Mouse (Mus musculus) ES-Bruce4 (cell line): ENCODE data around the gene Mlh1. TPM values are rescaled to one million over a fixed set of nuclear protein-coding genes. Genes with fewer than 3 reads are reported as not detected.

ENCODE experiments used
- H3K27ac ChIP-seq: 2 replicates; pipeline ENCODE4 v1.5.1; 2012; ENCODE audit warnings: low read length, inconsistent platforms; ENCODE audit not compliant: insufficient read depth
- H3K27me3 ChIP-seq: 2 replicates; pipeline ENCODE4 v1.6.1; 2012; ENCODE audit warnings: mild to moderate bottlenecking, low read length, inconsistent platforms; ENCODE audit not compliant: control insufficient read depth, poor library complexity, insufficient read depth, severe bottlenecking
- H3K36me3 ChIP-seq: 2 replicates; pipeline ENCODE4 v1.6.1; 2012; ENCODE audit warnings: inconsistent platforms, mild to moderate bottlenecking, low read length, moderate library complexity; ENCODE audit not compliant: control insufficient read depth, poor library complexity, insufficient read depth, severe bottlenecking
- H3K4me1 ChIP-seq: one replicate; pipeline ENCODE4 v1.8.1; 2011; ENCODE audit warnings: low read length; ENCODE audit not compliant: control insufficient read depth, insufficient read depth
- H3K4me3 ChIP-seq: 2 replicates; pipeline ENCODE4 v1.5.1; 2011; ENCODE audit warnings: low read depth, mild to moderate bottlenecking, low read length
- H3K9ac ChIP-seq: 2 replicates; pipeline ENCODE4 v1.6.1; 2012; ENCODE audit warnings: low read depth, mild to moderate bottlenecking, inconsistent platforms; ENCODE audit not compliant: poor library complexity, severe bottlenecking
- H3K9me3 ChIP-seq: replicated peaks from 2 replicates; pipeline ENCODE4 v1.6.1; 2012; ENCODE audit warnings: mild to moderate bottlenecking, low read length, inconsistent platforms; ENCODE audit not compliant: control insufficient read depth, poor library complexity, insufficient read depth, severe bottlenecking
- CTCF ChIP-seq: IDR thresholded peaks from one replicate; pipeline ENCODE4 v1.8.1; 2011; ENCODE audit warnings: low read depth, low read length
- EP300 ChIP-seq: IDR thresholded peaks from 2 replicates; pipeline ENCODE4 v1.6.1; 2011; ENCODE audit warnings: low read depth, low read length; ENCODE audit not compliant: insufficient read depth
- POLR2A ChIP-seq: IDR thresholded peaks from one replicate; pipeline ENCODE4 v1.8.1; 2011; ENCODE audit warnings: low read length; ENCODE audit not compliant: insufficient read depth
- polyA plus RNA-seq: library from polyadenylated mRNA; stranded (reverse); fragments of >200 nt; gene quantifications from 2 replicates; pipeline ENCODE4 v1.2.4, GENCODE M21; 2011; ENCODE audit warnings: low read depth; ENCODE audit not compliant: missing spikeins, insufficient read depth, insufficient read length

The Mlh1 gene
- polyA plus RNA-seq, 1 experiment = 73.9 TPM

DNA sequence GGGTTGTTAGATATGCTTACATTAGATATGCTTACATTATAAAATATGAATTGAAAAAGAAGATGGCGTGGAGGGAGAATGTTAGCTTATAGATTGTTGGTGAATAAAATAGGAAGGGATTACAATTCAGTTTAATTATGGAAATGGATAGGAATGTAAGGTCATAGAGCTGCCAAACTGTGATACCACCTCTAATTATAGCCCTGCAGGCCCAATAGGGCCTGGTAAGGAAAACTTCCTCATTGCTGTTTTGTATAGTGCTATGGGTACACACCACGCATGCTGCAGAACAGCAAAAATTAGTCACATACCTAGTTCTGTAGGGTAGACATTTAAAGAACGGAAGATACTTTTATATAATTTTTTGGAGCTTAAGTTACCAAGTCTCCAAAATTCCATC, 63.4 kb downstream of the Mlh1 start:
- Histone ChIP-seq H3K36me3 (no peaks in the 10 kb centered on the region), H3K4me1 (no peaks in the 10 kb centered on the region), H3K9me3 (no peaks in the 10 kb centered on the region), H3K9ac (no peak overlapping the region), H3K27ac (no peak overlapping the region), H3K4me3 (no peak overlapping the region), H3K27me3 (no peaks in the 10 kb centered on the region)
- TF ChIP-seq CTCF (no peak), EP300 (no peak), POLR2A (no peak)

DNA sequence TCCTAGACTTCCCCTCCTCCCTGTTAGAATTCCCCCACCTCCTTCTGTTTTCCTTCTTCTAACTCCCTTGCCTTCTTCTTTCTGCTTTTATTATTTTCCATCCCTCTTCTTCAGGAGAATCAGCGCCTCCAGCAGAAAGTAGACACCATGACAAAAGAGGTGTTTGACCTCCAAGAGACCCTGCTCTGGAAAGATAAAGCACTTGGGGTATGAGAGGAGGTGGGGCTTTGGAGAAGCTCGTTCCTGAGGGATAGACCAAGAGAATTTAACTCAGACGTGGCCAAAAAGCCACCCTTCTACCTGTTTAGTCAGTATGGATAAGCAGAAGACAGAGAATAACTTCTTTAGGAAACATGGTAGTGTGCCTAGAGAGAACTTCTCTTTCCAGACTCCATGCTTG, 63.9 kb downstream of the Mlh1 start:
- no peaks in the 10 kb centered on the region for H3K4me1 ChIP-seq
- H3K27ac ChIP-seq = no peak overlapping the region
- TF ChIP-seq POLR2A = no peak
- TF ChIP-seq CTCF = no peak
- no peak for TF ChIP-seq EP300
- H3K36me3 ChIP-seq = no peaks in the 10 kb centered on the region
- no peak overlapping the region for H3K9ac ChIP-seq
- no peaks in the 10 kb centered on the region for H3K9me3 ChIP-seq
- H3K27me3 ChIP-seq = no peaks in the 10 kb centered on the region
- no peak overlapping the region for H3K4me3 ChIP-seq

DNA sequence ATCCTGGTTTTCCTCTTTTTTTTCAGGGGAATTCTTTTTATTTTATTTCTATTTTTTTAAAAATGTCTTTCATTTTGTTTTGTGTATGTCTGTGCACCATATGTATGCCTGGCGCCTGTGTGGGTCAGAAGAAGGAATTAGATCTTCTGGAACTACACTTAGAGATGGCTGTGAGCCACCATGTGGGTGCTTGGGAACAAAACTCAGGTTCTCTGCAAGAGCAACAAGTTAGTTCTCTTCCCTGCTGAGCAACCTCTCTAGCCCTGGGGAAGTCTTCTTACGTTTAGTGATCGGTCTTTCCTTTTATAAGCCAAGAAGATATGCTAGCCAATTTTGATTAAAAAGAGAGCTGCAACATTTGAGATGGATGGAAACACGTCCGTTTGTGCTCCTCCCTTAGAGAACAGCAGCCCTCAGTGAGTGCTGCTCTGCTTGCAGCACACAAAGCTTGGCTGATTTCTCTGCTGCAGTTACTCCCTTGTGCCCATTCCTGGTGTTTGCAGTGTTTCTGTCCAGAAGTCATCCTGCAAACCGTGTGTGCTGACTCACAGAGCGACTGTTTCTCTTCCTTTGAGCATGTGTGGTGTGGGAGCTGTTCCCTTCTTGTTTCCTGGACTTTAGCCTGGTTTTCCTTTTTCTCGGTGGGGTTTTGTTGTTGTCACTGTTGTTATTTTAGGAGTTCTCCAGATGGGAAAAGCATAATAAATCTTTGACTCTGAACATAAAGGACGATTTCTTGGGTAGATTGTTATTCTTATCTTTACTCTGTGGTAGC, 66.8 kb downstream of the Mlh1 start:
- Histone ChIP-seq H3K4me1 (no peaks in the 10 kb centered on the region), H3K4me3 (no peak overlapping the region), H3K27me3 (no peaks in the 10 kb centered on the region), H3K36me3 (no peaks in the 10 kb centered on the region), H3K27ac (no peak overlapping the region), H3K9ac (no peak overlapping the region), H3K9me3 (no peaks in the 10 kb centered on the region)
- TF ChIP-seq EP300 (no peak), POLR2A (no peak), CTCF (no peak)

GRCm38 (mm10) chr9:111200208-111200607, 71.4 kb downstream of the Mlh1 start:
- no peaks in the 10 kb centered on the region for H3K9me3 ChIP-seq
- H3K4me3 ChIP-seq = no peak overlapping the region
- H3K9ac ChIP-seq = no peak overlapping the region
- no peaks in the 10 kb centered on the region for H3K27me3 ChIP-seq
- no peak for TF ChIP-seq EP300
- TF ChIP-seq POLR2A = no peak
- no peak for TF ChIP-seq CTCF
- peaks cover 2% of the 10 kb centered on the region; the same call in 1 of the 2 replicates for H3K36me3 ChIP-seq
- H3K4me1 ChIP-seq = no peaks in the 10 kb centered on the region
- H3K27ac ChIP-seq = no peak overlapping the region

DNA sequence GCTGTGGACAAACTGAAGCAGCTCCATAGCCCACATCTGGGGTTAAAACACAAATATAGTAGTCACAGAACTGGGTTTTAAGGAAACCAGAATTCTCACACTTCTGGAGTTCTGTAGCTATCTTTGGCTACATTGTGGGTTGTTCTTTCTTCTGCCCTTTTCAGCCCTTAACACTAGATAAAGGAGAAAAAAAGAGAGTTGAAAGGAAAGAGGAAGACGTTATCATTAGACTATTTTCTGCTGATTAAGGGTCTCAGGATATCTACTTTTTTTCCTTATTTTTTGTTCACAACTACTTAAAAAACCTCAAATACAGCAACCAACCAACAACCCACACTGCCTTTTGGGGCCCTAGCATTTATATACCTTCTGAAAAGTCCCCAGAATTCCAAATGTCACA, 73.3 kb downstream of the Mlh1 start:
- Histone ChIP-seq H3K9ac (no peak overlapping the region), H3K27me3 (no peaks in the 10 kb centered on the region), H3K9me3 (no peaks in the 10 kb centered on the region), H3K4me3 (no peak overlapping the region), H3K4me1 (no peaks in the 10 kb centered on the region), H3K27ac (no peak overlapping the region), H3K36me3 (peaks cover 2% of the 10 kb centered on the region; the same call in 1 of the 2 replicates)
- TF ChIP-seq CTCF (no peak), POLR2A (no peak), EP300 (no peak)

DNA sequence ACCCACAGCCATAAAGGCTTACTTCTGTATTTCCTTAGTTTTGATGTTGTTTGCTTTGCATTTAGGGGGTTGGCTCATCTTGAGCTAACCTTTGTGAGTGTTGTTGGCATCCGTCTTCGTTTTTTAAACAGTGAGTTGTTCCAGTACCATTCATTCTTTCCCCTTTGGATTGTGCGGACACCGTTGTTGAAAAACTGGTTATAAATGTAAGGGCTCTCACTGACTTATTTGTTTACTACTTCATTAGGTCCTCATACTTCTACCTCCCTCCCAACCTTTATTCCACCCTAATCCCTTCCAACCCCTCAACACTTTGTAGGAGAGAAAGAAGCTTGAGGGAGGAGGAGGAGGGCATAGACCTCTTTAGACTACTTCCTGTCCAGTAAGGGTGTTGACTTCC, 73.9 kb downstream of the Mlh1 start:
- no peaks in the 10 kb centered on the region for H3K27me3 ChIP-seq
- H3K36me3 ChIP-seq = peaks cover 2% of the 10 kb centered on the region; the same call in 1 of the 2 replicates
- TF ChIP-seq POLR2A (no peak), CTCF (no peak), EP300 (no peak)
- no peak overlapping the region for H3K4me3 ChIP-seq
- no peaks in the 10 kb centered on the region for H3K4me1 ChIP-seq
- H3K9ac ChIP-seq = no peak overlapping the region
- no peaks in the 10 kb centered on the region for H3K9me3 ChIP-seq
- no peak overlapping the region for H3K27ac ChIP-seq
